Comparison of ENCODE assay signal across 23 mouse cellular contexts in genomic region chr5:4664918-4665317, GRCm38 (mm10).
A peak's percentile ranks its signal among the peaks of the same experiment; 100 is the strongest.
DNase-seq lines count a peak whose midpoint lies in the region; ATAC-seq and TF ChIP-seq lines count a peak whose summit lies in the region.
"Had no signal": no experiment of that assay in that cellular context is flagged by ENCODE, and none has a peak within 500 bp of the region (broad histone marks: within the 10 kb centered on the region; RNA-seq: fewer than 3 reads in every experiment).

No protein-coding gene starts in this region.

- no peak for DNase-seq in kidney, adult 2 months
- DNase-seq in kidney, postnatal 36 days = no peak
- no peak for DNase-seq in midbrain, embryonic 14.5 days
- no peak for DNase-seq in midbrain, embryonic 10.5 days (ENCODE audit: low spot score)
- DNase-seq in midbrain, postnatal 0 days (ENCODE audit: low spot score) = no peak
- no peak for DNase-seq in embryo, embryonic 11 days
- DNase-seq: adrenal gland, adult 8-10 months; adrenal gland, postnatal 14 days; adrenal gland, postnatal 36 days; B cell, adult 2 months had no signal

- no peak for TF ChIP-seq CTCF in kidney, adult 2 months (conservative IDR thresholded peaks at IDR 0.05; ENCODE audit: insufficient read depth, insufficient read length, low read depth, low read length)
- TF ChIP-seq CTCF in midbrain, postnatal 0 days (IDR thresholded peaks at IDR 0.05) = no peak

- H3K9me3 ChIP-seq in kidney, embryonic 14.5 days (ENCODE audit: control insufficient read depth, low read length) = no peaks in the 10 kb centered on the region
- no peaks in the 10 kb centered on the region for H3K9me3 ChIP-seq in kidney, embryonic 16.5 days (ENCODE audit: low read length)
- no peaks in the 10 kb centered on the region for H3K9me3 ChIP-seq in midbrain, embryonic 14.5 days (ENCODE audit: control insufficient read depth, low read length)
- no peaks in the 10 kb centered on the region for H3K9me3 ChIP-seq in midbrain, embryonic 10.5 days (replicated peaks)
- H3K9me3 ChIP-seq in midbrain, postnatal 0 days (ENCODE audit: low read length) = no peaks in the 10 kb centered on the region
- H3K9me3 ChIP-seq: embryonic facial prominence, embryonic 13.5 days; embryonic facial prominence, embryonic 15.5 days; forebrain, embryonic 10.5 days; forebrain, embryonic 12.5 days; G1E had no signal

- 0 out of 2 replicates have a peak, but pooled peaks have one; percentile 69 for ATAC-seq in kidney, embryonic 14.5 days (ENCODE audit: low FRiP score, low TSS enrichment)
- peak; percentile 57; the same call in 1 of the 2 replicates for ATAC-seq in kidney, embryonic 16.5 days (ENCODE audit: low FRiP score, low TSS enrichment)
- ATAC-seq in midbrain, embryonic 14.5 days (ENCODE audit: low FRiP score, low TSS enrichment) = no peak
- no peak for ATAC-seq in midbrain, postnatal 0 days (ENCODE audit: low FRiP score)
- ATAC-seq: activated CD4-positive, CD25-positive, alpha-beta regulatory T cell, adult 4 months; CD4-positive, CD25-positive, alpha-beta regulatory T cell, adult 4 months; forebrain, embryonic 14.5 days; Patski had no signal

- H3K36me3 ChIP-seq in kidney, embryonic 14.5 days (ENCODE audit: control insufficient read depth, insufficient read depth, low read length) = no peaks in the 10 kb centered on the region
- H3K36me3 ChIP-seq in kidney, adult 2 months (ENCODE audit: control insufficient read depth, insufficient read depth, low read length) = no peaks in the 10 kb centered on the region
- H3K36me3 ChIP-seq in kidney, embryonic 16.5 days (ENCODE audit: insufficient read depth, low read length) = no peaks in the 10 kb centered on the region
- no peaks in the 10 kb centered on the region for H3K36me3 ChIP-seq in midbrain, embryonic 14.5 days (ENCODE audit: control insufficient read depth, insufficient read depth, low read length)
- H3K36me3 ChIP-seq in midbrain, embryonic 10.5 days = no peaks in the 10 kb centered on the region
- H3K36me3 ChIP-seq in midbrain, postnatal 0 days (ENCODE audit: insufficient read depth, low read length) = no peaks in the 10 kb centered on the region
- H3K36me3 ChIP-seq: embryonic facial prominence, embryonic 13.5 days; embryonic facial prominence, embryonic 15.5 days; forebrain, embryonic 10.5 days; forebrain, embryonic 12.5 days; G1E had no signal

- H3K27ac ChIP-seq in kidney, embryonic 14.5 days (ENCODE audit: low read depth, low read length) = no peak overlapping the region
- H3K27ac ChIP-seq in kidney, adult 2 months (ENCODE audit: insufficient read depth, low read depth, low read length) = no peak overlapping the region
- H3K27ac ChIP-seq in kidney, embryonic 16.5 days (ENCODE audit: low read length) = 0 out of 2 replicates have a peak overlapping the region, but pooled peaks have one; percentile 21
- peak overlapping the region; percentile 75; the same call in 1 of the 2 replicates for H3K27ac ChIP-seq in midbrain, embryonic 14.5 days (replicated peaks; ENCODE audit: low read depth, low read length)
- no peak overlapping the region for H3K27ac ChIP-seq in midbrain, embryonic 10.5 days (replicated peaks)
- H3K27ac ChIP-seq in midbrain, postnatal 0 days (ENCODE audit: low read depth, low read length) = 0 out of 2 replicates have a peak overlapping the region, but pooled peaks have one; percentile 4
- H3K27ac ChIP-seq: embryonic facial prominence, embryonic 13.5 days; embryonic facial prominence, embryonic 15.5 days; forebrain, embryonic 10.5 days; forebrain, embryonic 12.5 days had no signal

- no peak overlapping the region for H3K4me3 ChIP-seq in kidney, embryonic 14.5 days (ENCODE audit: low read length)
- no peak overlapping the region for H3K4me3 ChIP-seq in kidney, adult 2 months (ENCODE audit: insufficient read depth, low read depth, low read length)
- no peak overlapping the region for H3K4me3 ChIP-seq in kidney, embryonic 16.5 days (ENCODE audit: low read length)
- no peak overlapping the region for H3K4me3 ChIP-seq in midbrain, embryonic 14.5 days (replicated peaks; ENCODE audit: low read depth, low read length)
- H3K4me3 ChIP-seq in midbrain, embryonic 10.5 days = no peak overlapping the region
- H3K4me3 ChIP-seq in midbrain, postnatal 0 days (ENCODE audit: low read depth, low read length) = no peak overlapping the region
- H3K4me3 ChIP-seq: embryonic facial prominence, embryonic 13.5 days; embryonic facial prominence, embryonic 15.5 days; erythroblast, embryonic 14.5 days; forebrain, embryonic 10.5 days; forebrain, embryonic 12.5 days had no signal

- H3K4me1 ChIP-seq in kidney, embryonic 14.5 days (ENCODE audit: control insufficient read depth, insufficient read depth, low read length) = peaks cover 12% of the 10 kb centered on the region; the same call in 1 of the 2 replicates
- no peaks in the 10 kb centered on the region for H3K4me1 ChIP-seq in kidney, adult 2 months (ENCODE audit: control insufficient read depth, insufficient read depth, low read length)
- H3K4me1 ChIP-seq in kidney, embryonic 16.5 days (ENCODE audit: insufficient read depth, low read length) = peaks cover 41% of the 10 kb centered on the region
- H3K4me1 ChIP-seq in midbrain, embryonic 14.5 days (ENCODE audit: control insufficient read depth, insufficient read depth, low read length) = peaks cover 24% of the 10 kb centered on the region
- no peaks in the 10 kb centered on the region; the same call in 1 of the 2 replicates for H3K4me1 ChIP-seq in midbrain, embryonic 10.5 days
- H3K4me1 ChIP-seq in midbrain, postnatal 0 days (ENCODE audit: insufficient read depth, low read length) = peaks cover 7% of the 10 kb centered on the region; the same call in 1 of the 2 replicates
- H3K4me1 ChIP-seq: embryonic facial prominence, embryonic 15.5 days had no signal

- no peak overlapping the region for H3K4me2 ChIP-seq in kidney, embryonic 14.5 days (replicated peaks; ENCODE audit: low read depth, low read length)
- H3K4me2 ChIP-seq in kidney, embryonic 16.5 days (replicated peaks; ENCODE audit: low read depth, low read length) = no peak overlapping the region
- H3K4me2 ChIP-seq in midbrain, embryonic 14.5 days (ENCODE audit: low read length) = no peak overlapping the region
- no peak overlapping the region for H3K4me2 ChIP-seq in midbrain, postnatal 0 days (ENCODE audit: low read depth, low read length, poor library complexity, severe bottlenecking)
- H3K4me2 ChIP-seq: embryonic facial prominence, embryonic 13.5 days; embryonic facial prominence, embryonic 15.5 days; forebrain, embryonic 12.5 days had no signal

- TF ChIP-seq POLR2A in kidney, adult 2 months (IDR thresholded peaks at IDR 0.05; ENCODE audit: low read depth, low read length) = no peak

- H3K9ac ChIP-seq in kidney, embryonic 14.5 days (ENCODE audit: low read depth, low read length) = no peak overlapping the region
- H3K9ac ChIP-seq in kidney, embryonic 16.5 days (replicated peaks; ENCODE audit: low read length) = no peak overlapping the region
- no peak overlapping the region for H3K9ac ChIP-seq in midbrain, embryonic 14.5 days (replicated peaks; ENCODE audit: low read length)
- no peak overlapping the region for H3K9ac ChIP-seq in midbrain, postnatal 0 days (replicated peaks; ENCODE audit: low read length, poor library complexity, severe bottlenecking)
- H3K9ac ChIP-seq: embryonic facial prominence, embryonic 15.5 days; forebrain, embryonic 12.5 days had no signal

- WGBS in kidney, embryonic 14.5 days = 23% methylated on average over 4 of the region's 4 CpGs
- 43% methylated on average over 4 of the region's 4 CpGs for WGBS in kidney, adult 2 months
- 17% methylated on average over 4 of the region's 4 CpGs for WGBS in kidney, embryonic 16.5 days
- WGBS in midbrain, embryonic 14.5 days = 70% methylated on average over 4 of the region's 4 CpGs
- WGBS in midbrain, embryonic 10.5 days = 90% methylated on average over 4 of the region's 4 CpGs
- WGBS in midbrain, postnatal 0 days = 55% methylated on average over 4 of the region's 4 CpGs

- no peaks in the 10 kb centered on the region for H3K27me3 ChIP-seq in kidney, embryonic 14.5 days (ENCODE audit: control insufficient read depth, insufficient read depth, low read length)
- no peaks in the 10 kb centered on the region for H3K27me3 ChIP-seq in kidney, adult 2 months (replicated peaks; ENCODE audit: control insufficient read depth, insufficient read depth, low read length)
- no peaks in the 10 kb centered on the region for H3K27me3 ChIP-seq in kidney, embryonic 16.5 days (ENCODE audit: insufficient read depth, low read length)
- H3K27me3 ChIP-seq in midbrain, embryonic 14.5 days (ENCODE audit: control insufficient read depth, insufficient read depth, low read length) = no peaks in the 10 kb centered on the region
- no peaks in the 10 kb centered on the region; the same call in 1 of the 2 replicates for H3K27me3 ChIP-seq in midbrain, embryonic 10.5 days (ENCODE audit: low read depth, poor library complexity, severe bottlenecking)
- H3K27me3 ChIP-seq in midbrain, postnatal 0 days (ENCODE audit: insufficient read depth, low read length) = no peaks in the 10 kb centered on the region
- H3K27me3 ChIP-seq: CH12.LX had no signal

Comparison
In these comparisons a context has a peak if more than half of its experiments do, and no peak if none do; other contexts are left out.
1. H3K27ac ChIP-seq: peak in kidney, embryonic 16.5 days (single experiment), midbrain, embryonic 14.5 days (single experiment) and midbrain, postnatal 0 days (single experiment); none in kidney, embryonic 14.5 days (single experiment), kidney, adult 2 months (single experiment) and midbrain, embryonic 10.5 days (single experiment).
2. ATAC-seq: peak in kidney, embryonic 14.5 days (single experiment) and kidney, embryonic 16.5 days (single experiment); none in midbrain, embryonic 14.5 days (single experiment) and midbrain, postnatal 0 days (single experiment).